Mouse (Mus musculus): ENCODE measurements at regions not wholly inside any gene's neighbourhood (a gene's known extent, or its start where the extent isn't known, plus 50 kb on each side); places are given as distances from the start of the nearest gene placed in this dataset.

- Histone ChIP-seq H3K4me1 (replicated peaks; ENCODE audit: control insufficient read depth in 2 of 2, insufficient read depth in 2 of 2, low read length in 1 of 2) (no peaks in the 10 kb centered on the region), H3K9ac (replicated peaks) (no peak overlapping the region), H3K9me3 (ENCODE audit: control insufficient read depth, low read length) (no peaks in the 10 kb centered on the region), H3K36me3 (replicated peaks; ENCODE audit: control insufficient read depth, insufficient read depth, low read depth) (no peaks in the 10 kb centered on the region), H3K27me3 (ENCODE audit: control insufficient read depth, insufficient read depth, low read length) (no peaks in the 10 kb centered on the region), H3K4me3 (ENCODE audit: insufficient read depth in 1 of 2, low read depth in 2 of 2, low read length in 2 of 2) (no peak overlapping the region), H3K27ac (no peak overlapping the region), H3K4me2 (ENCODE audit: low read depth) (no peak overlapping the region)
- ATAC-seq (ENCODE audit: insufficient read depth) = no peak
- TF ChIP-seq EP300 (IDR thresholded peaks at IDR 0.05; ENCODE audit: low read depth) = no peak
- TF ChIP-seq CTCF (IDR thresholded peaks at IDR 0.05; ENCODE audit: low read depth) = no peak
- DNase-seq (ENCODE audit: low read depth in 3 of 3, low spot score in 3 of 3) = no peak
Observed at GRCm38 (mm10) chr10:45957686-45958085, 380.1 kb downstream of the Hace1 start.

DNA sequence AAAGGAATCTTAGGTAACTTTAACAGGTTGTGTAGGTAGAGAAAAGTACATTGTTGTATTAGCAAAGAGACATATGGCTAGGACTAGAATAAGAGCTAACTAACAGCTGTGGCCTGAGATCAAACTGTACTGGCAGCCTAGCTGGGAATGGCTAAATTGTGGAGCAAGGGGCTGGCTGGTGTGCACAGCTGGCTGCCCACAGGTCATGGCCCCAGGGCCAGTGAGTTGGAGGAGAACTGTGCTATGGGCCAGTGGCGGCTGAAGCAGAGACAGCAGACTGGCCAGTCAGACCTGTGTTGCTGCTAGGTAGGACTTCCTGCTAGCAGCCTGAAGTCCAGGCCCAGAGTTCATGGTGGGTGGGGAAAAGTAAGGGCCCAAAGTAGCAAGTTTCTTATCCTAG is 394.6 kb downstream of the Hace1 start:
- DNase-seq (ENCODE audit: low read depth in 3 of 3, low spot score in 3 of 3) = no peak
- TF ChIP-seq CTCF (IDR thresholded peaks at IDR 0.05; ENCODE audit: low read depth) = no peak
- no peak for TF ChIP-seq EP300 (IDR thresholded peaks at IDR 0.05; ENCODE audit: low read depth)
- H3K4me1 ChIP-seq (replicated peaks; ENCODE audit: control insufficient read depth in 2 of 2, insufficient read depth in 2 of 2, low read length in 1 of 2) = no peaks in the 10 kb centered on the region
- H3K27me3 ChIP-seq (ENCODE audit: control insufficient read depth, insufficient read depth, low read length) = no peaks in the 10 kb centered on the region
- H3K36me3 ChIP-seq (replicated peaks; ENCODE audit: control insufficient read depth, insufficient read depth, low read depth) = no peaks in the 10 kb centered on the region
- no peak for ATAC-seq (ENCODE audit: insufficient read depth)
- no peaks in the 10 kb centered on the region for H3K9me3 ChIP-seq (ENCODE audit: control insufficient read depth, low read length)
- no peak overlapping the region for H3K4me2 ChIP-seq (ENCODE audit: low read depth)
- no peak overlapping the region for H3K9ac ChIP-seq (replicated peaks)
- WGBS (ENCODE audit: insufficient replicate concordance) = 83% methylated on average over 1 of the region's 1 CpGs
- H3K27ac ChIP-seq = no peak overlapping the region
- no peak overlapping the region for H3K4me3 ChIP-seq (ENCODE audit: insufficient read depth in 1 of 2, low read depth in 2 of 2, low read length in 2 of 2)

- H3K36me3 ChIP-seq (replicated peaks; ENCODE audit: control insufficient read depth, insufficient read depth, low read depth) = no peaks in the 10 kb centered on the region
- no peak for DNase-seq (ENCODE audit: low read depth in 3 of 3, low spot score in 3 of 3)
- H3K27ac ChIP-seq = no peak overlapping the region
- H3K4me2 ChIP-seq (ENCODE audit: low read depth) = no peak overlapping the region
- no peaks in the 10 kb centered on the region for H3K9me3 ChIP-seq (ENCODE audit: control insufficient read depth, low read length)
- H3K4me3 ChIP-seq (ENCODE audit: insufficient read depth in 1 of 2, low read depth in 2 of 2, low read length in 2 of 2) = no peak overlapping the region
- H3K9ac ChIP-seq (replicated peaks) = no peak overlapping the region
- ATAC-seq (ENCODE audit: insufficient read depth) = no peak
- H3K27me3 ChIP-seq (ENCODE audit: control insufficient read depth, insufficient read depth, low read length) = no peaks in the 10 kb centered on the region
- TF ChIP-seq EP300 (IDR thresholded peaks at IDR 0.05; ENCODE audit: low read depth) = no peak
- no peak for TF ChIP-seq CTCF (IDR thresholded peaks at IDR 0.05; ENCODE audit: low read depth)
- H3K4me1 ChIP-seq (replicated peaks; ENCODE audit: control insufficient read depth in 2 of 2, insufficient read depth in 2 of 2, low read length in 1 of 2) = no peaks in the 10 kb centered on the region
- WGBS (ENCODE audit: insufficient replicate concordance) = 63% methylated on average over 4 of the region's 4 CpGs
Observed at GRCm38 (mm10) chr10:45982731-45983274, 405.2 kb downstream of the Hace1 start.

GRCm38 (mm10) chr10:45983671-45984335 is 406.2 kb downstream of the Hace1 start:
- Histone ChIP-seq H3K4me2 (ENCODE audit: low read depth) (no peak overlapping the region), H3K27ac (no peak overlapping the region), H3K9ac (replicated peaks) (no peak overlapping the region), H3K4me1 (replicated peaks; ENCODE audit: control insufficient read depth in 2 of 2, insufficient read depth in 2 of 2, low read length in 1 of 2) (no peaks in the 10 kb centered on the region), H3K27me3 (ENCODE audit: control insufficient read depth, insufficient read depth, low read length) (no peaks in the 10 kb centered on the region), H3K9me3 (ENCODE audit: control insufficient read depth, low read length) (no peaks in the 10 kb centered on the region), H3K36me3 (replicated peaks; ENCODE audit: control insufficient read depth, insufficient read depth, low read depth) (no peaks in the 10 kb centered on the region), H3K4me3 (ENCODE audit: insufficient read depth in 1 of 2, low read depth in 2 of 2, low read length in 2 of 2) (no peak overlapping the region)
- 56% methylated on average over 6 of the region's 6 CpGs for WGBS (ENCODE audit: insufficient replicate concordance)
- no peak for TF ChIP-seq EP300 (IDR thresholded peaks at IDR 0.05; ENCODE audit: low read depth)
- no peak for ATAC-seq (ENCODE audit: insufficient read depth)
- no peak for DNase-seq (ENCODE audit: low read depth in 3 of 3, low spot score in 3 of 3)

DNA sequence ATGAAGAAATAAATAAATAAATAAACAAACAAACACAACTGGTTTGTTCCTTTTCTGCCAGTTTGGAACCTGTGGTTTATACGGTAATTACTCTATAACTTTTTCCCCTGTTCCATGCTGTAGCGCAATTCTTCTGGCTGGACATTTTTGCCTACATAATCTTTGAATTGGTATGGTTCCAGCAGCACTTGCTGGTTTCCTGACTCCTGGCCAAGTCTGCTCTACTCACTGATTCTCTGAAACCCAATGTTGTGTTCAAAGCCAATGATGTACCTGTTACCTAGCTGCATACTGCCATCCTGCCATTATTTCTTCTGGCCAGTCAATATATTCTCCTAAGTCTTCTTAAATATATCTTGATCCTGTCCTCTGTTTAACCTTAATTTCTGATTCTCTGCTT is 408.7 kb downstream of the Hace1 start:
- Histone ChIP-seq H3K4me3 (ENCODE audit: insufficient read depth in 1 of 2, low read depth in 2 of 2, low read length in 2 of 2) (no peak overlapping the region), H3K4me1 (replicated peaks; ENCODE audit: control insufficient read depth in 2 of 2, insufficient read depth in 2 of 2, low read length in 1 of 2) (no peaks in the 10 kb centered on the region), H3K27me3 (ENCODE audit: control insufficient read depth, insufficient read depth, low read length) (no peaks in the 10 kb centered on the region), H3K36me3 (replicated peaks; ENCODE audit: control insufficient read depth, insufficient read depth, low read depth) (no peaks in the 10 kb centered on the region), H3K9me3 (ENCODE audit: control insufficient read depth, low read length) (no peaks in the 10 kb centered on the region), H3K4me2 (ENCODE audit: low read depth) (no peak overlapping the region), H3K27ac (no peak overlapping the region), H3K9ac (replicated peaks) (no peak overlapping the region)
- TF ChIP-seq CTCF (IDR thresholded peaks at IDR 0.05; ENCODE audit: low read depth) (no peak), EP300 (IDR thresholded peaks at IDR 0.05; ENCODE audit: low read depth) (no peak)
- DNase-seq (ENCODE audit: low read depth in 3 of 3, low spot score in 3 of 3) (no peak), ATAC-seq (ENCODE audit: insufficient read depth) (no peak)
- 70% methylated on average over 2 of the region's 2 CpGs for WGBS (ENCODE audit: insufficient replicate concordance)
